Mouse (Mus musculus) kidney, embryonic 16.5 days (tissue): ENCODE data around the gene Gmnn. TPM values are rescaled to one million over a fixed set of nuclear protein-coding genes. Genes with fewer than 3 reads are reported as not detected.
"Not testable (repeated sequence)": the region's sequence is repeated elsewhere in the genome, so short reads cannot be mapped to it uniquely, and the experiment has no call there.

Experiments
- ATAC-seq: fragments of 200-750 bp; cut with Nextera tagmentation; 2 replicates; pipeline ENCODE4 v1.8.0; 2017; ENCODE audit warnings: moderate TSS enrichment; ENCODE audit not compliant: low FRiP score, low TSS enrichment
- H3K27ac ChIP-seq: fragments of 300-500 bp; sonication (generic); 2 replicates; pipeline ENCODE4 v1.5.1; 2014; ENCODE audit warnings: low read length
- H3K27me3 ChIP-seq: fragments of 300-500 bp; sonication (generic); 2 replicates; pipeline ENCODE4 v1.6.1; 2014; ENCODE audit warnings: low read length, control low read depth, mixed read lengths; ENCODE audit not compliant: insufficient read depth
- H3K36me3 ChIP-seq: fragments of 300-500 bp; sonication (generic); 2 replicates; pipeline ENCODE4 v1.6.1; 2014; ENCODE audit warnings: low read length, control low read depth, mixed read lengths; ENCODE audit not compliant: insufficient read depth
- H3K4me1 ChIP-seq: fragments of 300-500 bp; sonication (generic); 2 replicates; pipeline ENCODE4 v1.6.1; 2014; ENCODE audit warnings: low read length, control low read depth, mixed read lengths; ENCODE audit not compliant: insufficient read depth
- H3K4me2 ChIP-seq: fragments of 300-500 bp; sonication (generic); replicated peaks from 2 replicates; pipeline ENCODE4 v1.6.1; 2014; ENCODE audit warnings: low read depth, low read length
- H3K4me3 ChIP-seq: fragments of 300-500 bp; sonication (generic); 2 replicates; pipeline ENCODE4 v1.5.1; 2014; ENCODE audit warnings: mild to moderate bottlenecking, low read length
- H3K9ac ChIP-seq: fragments of 300-500 bp; sonication (generic); replicated peaks from 2 replicates; pipeline ENCODE4 v1.6.1; 2014; ENCODE audit warnings: low read length
- H3K9me3 ChIP-seq: fragments of 300-500 bp; sonication (generic); 2 replicates; pipeline ENCODE4 v1.6.1; 2016; ENCODE audit warnings: low read length, control low read depth
- WGBS: fragments of 180-500 bp; shearing (Covaris S2); extraction: QIAGEN DNeasy Blood & Tissue Kit; methylation state at CpG from one replicate; pipeline ENCODE4 v1.1.7; 2014; 5-methylcytosine and 5-hydroxymethylcytosine counted together
- polyA plus RNA-seq: library from polyadenylated mRNA; unstranded; fragments of >200 nt; fragmentation: Nextera tagmentation; extraction: Ambion mirVana; gene quantifications from 2 replicates; pipeline ENCODE4 v1.2.1, GENCODE M21; 2015

Gene Gmnn
- polyA plus RNA-seq, 1 experiment from 2014 or later = 104 TPM

DNA sequence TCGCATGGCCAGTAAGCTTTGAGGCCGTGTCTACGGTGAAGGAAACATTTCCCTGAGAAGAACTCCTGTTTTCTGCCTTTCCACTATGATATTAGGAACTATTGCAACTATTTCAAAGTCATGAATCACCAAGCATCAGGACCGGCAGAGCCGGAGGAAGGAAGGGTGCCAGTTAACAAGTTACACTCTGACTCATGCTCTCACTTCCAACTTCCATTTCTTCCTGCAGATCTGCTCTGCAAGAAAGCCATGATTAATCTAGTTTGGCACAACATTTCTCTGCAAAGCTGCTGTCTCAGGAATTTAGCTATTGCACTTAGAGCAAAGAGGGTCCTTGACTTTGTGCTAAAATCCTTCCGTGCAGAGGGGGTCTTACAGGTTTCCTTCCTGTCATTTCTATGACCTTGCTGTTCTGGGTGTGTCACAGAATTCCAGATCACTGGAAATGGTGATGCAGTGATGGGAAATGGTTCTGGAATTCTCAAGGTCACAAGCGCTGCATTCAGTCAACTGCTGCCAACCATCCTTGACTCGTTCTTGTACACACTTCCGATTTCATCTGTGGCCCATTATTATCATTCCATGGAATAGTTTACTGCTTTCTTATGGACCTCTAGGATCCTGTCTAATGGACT, 30.8 kb upstream of the Gmnn start:
- ATAC-seq = no peak
- Histone ChIP-seq H3K4me2 (no peak overlapping the region), H3K36me3 (no peaks in the 10 kb centered on the region), H3K4me1 (no peaks in the 10 kb centered on the region), H3K9ac (no peak overlapping the region), H3K4me3 (no peak overlapping the region), H3K27me3 (no peaks in the 10 kb centered on the region), H3K9me3 (no peaks in the 10 kb centered on the region), H3K27ac (no peak overlapping the region)
- whole genome bisulfite sequencing = 76% methylated on average over 9 of the region's 9 CpGs

DNA sequence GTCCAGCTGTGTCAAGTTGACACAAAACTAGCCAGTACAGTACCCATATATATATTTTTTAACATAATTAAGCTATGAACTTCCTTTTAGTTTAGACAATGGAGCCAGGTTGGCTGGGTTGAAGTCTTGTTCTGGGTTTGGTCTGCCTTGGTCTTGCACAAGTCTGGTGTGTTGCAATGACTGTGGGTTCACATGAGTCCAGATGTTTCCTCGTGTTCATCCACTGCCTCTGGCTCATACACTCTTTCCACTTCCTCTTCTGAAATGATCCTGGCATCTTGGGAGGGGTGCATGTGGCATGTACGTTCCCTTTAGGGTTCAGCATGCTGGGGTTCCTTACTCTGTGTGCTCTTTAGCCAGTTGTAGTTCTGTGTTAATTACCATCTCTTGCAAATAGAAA, 29.6 kb upstream of the Gmnn start:
- Histone ChIP-seq H3K27me3 (no peaks in the 10 kb centered on the region), H3K27ac (no peak overlapping the region), H3K9ac (no peak overlapping the region), H3K4me3 (no peak overlapping the region), H3K4me1 (peaks cover 3% of the 10 kb centered on the region), H3K9me3 (no peaks in the 10 kb centered on the region), H3K36me3 (no peaks in the 10 kb centered on the region), H3K4me2 (no peak overlapping the region)
- 75% methylated on average over 2 of the region's 2 CpGs for WGBS
- no peak for ATAC-seq

DNA sequence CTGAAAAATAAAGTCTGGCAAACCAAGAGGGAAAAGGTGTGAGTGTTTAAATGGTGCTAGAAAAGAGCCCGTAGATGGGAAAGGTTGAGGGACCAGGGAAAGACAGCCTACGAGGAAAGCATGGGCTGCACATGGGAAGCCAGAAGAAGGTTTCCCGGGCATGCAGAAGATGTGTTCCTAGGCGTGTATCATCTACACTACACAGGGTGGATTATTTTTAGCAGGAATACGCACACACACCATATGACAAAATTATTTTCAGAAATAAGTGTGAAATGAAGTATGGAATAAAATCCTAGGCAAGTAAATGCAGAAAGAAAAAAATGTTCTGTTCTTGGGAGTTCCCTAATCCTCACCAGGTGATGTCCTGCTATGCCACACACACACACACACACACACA, 25.8 kb upstream of the Gmnn start:
- H3K27me3 ChIP-seq = no peaks in the 10 kb centered on the region
- no peak for ATAC-seq
- no peaks in the 10 kb centered on the region for H3K9me3 ChIP-seq

DNA sequence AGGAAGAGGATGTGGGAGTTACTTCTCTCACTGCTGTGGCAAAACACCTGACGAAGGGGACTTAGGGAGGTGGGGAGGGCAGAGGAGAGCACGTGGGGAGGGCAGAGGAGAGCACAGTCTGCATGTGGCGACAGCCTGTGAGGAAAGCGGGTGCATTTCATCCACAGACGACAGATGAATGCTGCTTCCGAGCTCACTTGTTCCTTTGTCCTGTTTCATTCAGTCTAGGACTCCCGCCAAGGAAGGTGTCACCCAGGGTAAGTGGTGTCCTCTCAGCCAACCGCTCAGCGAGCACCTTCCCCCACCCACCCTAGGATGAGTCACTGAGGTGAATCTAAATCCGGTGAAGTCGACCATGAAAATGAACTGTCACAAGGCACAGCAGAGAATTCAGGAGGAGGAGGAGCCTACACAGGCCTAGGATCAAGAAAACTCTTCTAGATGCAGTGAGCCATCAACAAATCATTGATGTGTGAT, 24.3 kb upstream of the Gmnn start:
- Histone ChIP-seq H3K27ac (peak overlapping the region; percentile 61), H3K9me3 (no peaks in the 10 kb centered on the region), H3K4me2 (peak overlapping the region; percentile 21), H3K9ac (no peak overlapping the region), H3K4me1 (peaks cover 10% of the 10 kb centered on the region), H3K36me3 (no peaks in the 10 kb centered on the region), H3K27me3 (no peaks in the 10 kb centered on the region), H3K4me3 (0 out of 2 replicates have a peak overlapping the region, but pooled peaks have one; percentile 10)
- 41% methylated on average over 11 of the region's 11 CpGs for WGBS
- peak; percentile 93 for ATAC-seq

More for the DNA sequence above, 25.8 kb upstream of the Gmnn start:
- Histone ChIP-seq H3K27ac (no peak overlapping the region), H3K4me2 (no peak overlapping the region), H3K4me1 (peaks cover 10% of the 10 kb centered on the region), H3K9ac (no peak overlapping the region), H3K36me3 (no peaks in the 10 kb centered on the region), H3K4me3 (no peak overlapping the region)
- WGBS = 92% methylated on average over 5 of the region's 5 CpGs

DNA sequence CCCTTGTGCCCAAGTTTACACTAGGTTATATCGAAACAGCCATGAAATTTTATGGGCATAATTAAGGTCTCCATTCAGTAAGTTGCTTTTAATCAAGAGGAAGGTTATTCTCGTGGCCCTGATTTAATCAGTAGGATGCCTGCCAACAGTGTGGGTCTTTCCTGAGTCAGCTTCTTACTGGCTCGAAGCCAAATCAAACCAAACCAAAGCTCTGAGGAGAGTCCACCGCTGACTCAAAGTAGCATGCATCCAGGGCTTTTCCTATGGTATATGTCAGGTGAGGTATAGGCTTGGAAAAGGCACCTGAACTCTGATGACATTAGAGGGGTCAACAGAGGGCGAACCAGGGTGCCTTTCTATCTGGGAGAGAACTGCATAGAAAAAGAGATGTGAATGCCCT, 20.2 kb upstream of the Gmnn start:
- H3K36me3 ChIP-seq = no peaks in the 10 kb centered on the region
- peaks cover 10% of the 10 kb centered on the region for H3K4me1 ChIP-seq
- no peak overlapping the region for H3K4me3 ChIP-seq
- no peaks in the 10 kb centered on the region for H3K9me3 ChIP-seq
- H3K9ac ChIP-seq = no peak overlapping the region
- H3K27me3 ChIP-seq = no peaks in the 10 kb centered on the region
- no peak for ATAC-seq
- WGBS = 48% methylated on average over 5 of the region's 5 CpGs
- no peak overlapping the region for H3K27ac ChIP-seq
- H3K4me2 ChIP-seq = no peak overlapping the region

DNA sequence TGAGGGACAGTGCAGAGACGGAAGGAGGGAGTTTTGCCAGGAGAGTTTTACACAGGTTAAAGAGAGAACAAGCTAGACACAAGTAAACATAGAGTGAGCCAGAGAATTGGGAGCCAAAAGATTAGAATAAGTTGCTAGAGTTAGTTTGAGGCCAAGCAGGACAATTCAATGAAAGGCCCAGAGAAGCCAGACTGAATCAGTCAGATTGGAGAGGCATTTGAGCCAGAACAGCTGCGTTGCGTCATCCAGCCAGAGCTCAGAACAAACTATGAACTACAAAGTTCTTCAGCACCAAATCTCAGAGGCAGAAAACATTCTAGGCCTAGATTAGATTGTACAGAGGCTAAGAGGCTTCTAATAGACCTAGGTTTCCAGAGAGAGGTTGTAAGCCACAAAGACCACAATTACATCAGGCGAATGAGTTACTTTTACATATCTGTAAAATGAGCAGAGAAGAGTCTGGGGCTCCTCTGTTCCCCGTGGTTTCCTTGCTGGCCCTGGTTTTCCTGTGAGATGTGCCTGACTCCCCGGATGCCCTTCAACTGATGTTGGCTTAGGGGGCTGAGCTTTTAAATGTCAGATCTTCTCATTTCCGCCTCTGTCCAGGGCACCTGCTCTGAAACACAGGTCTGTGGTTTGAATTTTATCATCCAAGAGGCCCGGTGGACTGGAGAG, 17.1 kb upstream of the Gmnn start:
- Histone ChIP-seq H3K36me3 (no peaks in the 10 kb centered on the region), H3K27me3 (no peaks in the 10 kb centered on the region), H3K4me1 (no peaks in the 10 kb centered on the region), H3K9ac (no peak overlapping the region), H3K4me2 (no peak overlapping the region), H3K9me3 (no peaks in the 10 kb centered on the region), H3K27ac (no peak overlapping the region), H3K4me3 (no peak overlapping the region)
- ATAC-seq = no peak
- WGBS = 82% methylated on average over 8 of the region's 8 CpGs

DNA sequence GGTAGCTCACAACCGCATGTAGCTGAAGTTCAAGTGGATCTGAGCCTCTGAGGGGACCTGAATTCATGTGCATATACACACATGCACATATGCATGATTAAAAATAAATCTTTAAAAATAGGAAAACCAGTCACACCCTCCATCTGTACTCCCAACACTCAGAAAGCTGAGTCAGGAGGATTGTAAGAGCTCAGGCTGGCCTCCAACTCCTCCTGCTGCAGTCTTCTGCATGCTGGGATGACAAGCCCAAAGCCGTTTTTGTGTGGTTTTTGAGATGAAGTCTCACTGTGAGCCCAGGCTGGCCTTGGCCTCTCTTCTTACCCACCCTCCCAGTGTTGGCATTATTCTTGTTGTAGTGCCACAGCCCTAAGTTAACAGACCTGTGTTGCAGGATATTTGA, 16.3 kb upstream of the Gmnn start:
- H3K4me3 ChIP-seq = no peak overlapping the region
- H3K4me2 ChIP-seq = no peak overlapping the region
- no peaks in the 10 kb centered on the region for H3K36me3 ChIP-seq
- H3K9me3 ChIP-seq = no peaks in the 10 kb centered on the region
- H3K4me1 ChIP-seq = no peaks in the 10 kb centered on the region
- no peak for ATAC-seq
- H3K27me3 ChIP-seq = no peaks in the 10 kb centered on the region
- no peak overlapping the region for H3K27ac ChIP-seq
- 82% methylated on average over 2 of the region's 2 CpGs for WGBS
- H3K9ac ChIP-seq = no peak overlapping the region

DNA sequence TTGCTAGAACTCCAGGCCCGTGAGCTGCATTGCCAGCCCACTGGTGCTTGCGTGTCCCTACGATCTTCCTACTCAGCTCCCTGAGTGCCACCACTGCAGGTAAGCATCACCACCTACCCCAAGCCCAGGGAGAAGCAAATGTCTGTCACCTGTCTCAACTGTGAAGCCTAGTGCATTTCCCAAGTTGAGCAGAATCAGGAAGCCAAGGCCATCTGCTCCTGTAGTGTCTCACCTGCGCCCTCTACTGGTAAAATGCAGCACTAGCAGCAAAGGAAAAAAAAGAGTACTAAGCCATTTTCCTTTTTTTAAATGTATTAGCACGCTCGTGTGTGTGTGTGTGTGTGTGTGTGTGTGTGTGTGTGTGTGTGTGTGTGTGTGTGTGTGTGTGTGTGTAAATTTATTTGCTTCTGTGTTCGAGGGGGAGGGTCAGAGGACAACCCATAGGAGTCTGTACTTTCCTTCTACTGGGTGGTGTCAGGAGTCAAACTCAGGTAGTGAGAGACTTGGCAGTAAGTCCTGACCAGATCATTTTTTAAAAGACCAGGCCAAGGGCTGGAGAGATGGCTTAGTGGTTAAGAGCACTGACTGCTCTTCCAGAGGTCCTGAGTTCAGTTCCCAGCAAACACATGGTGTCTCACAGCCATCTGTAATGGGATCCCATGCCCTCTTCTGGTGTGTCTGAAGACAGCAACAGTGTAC, 14.6 kb upstream of the Gmnn start:
- WGBS = 46% methylated on average over 7 of the region's 7 CpGs
- H3K36me3 ChIP-seq = no peaks in the 10 kb centered on the region
- ATAC-seq = 0 out of 2 replicates have a peak, but pooled peaks have one; percentile 35
- H3K4me1 ChIP-seq = no peaks in the 10 kb centered on the region
- H3K9me3 ChIP-seq = no peaks in the 10 kb centered on the region
- no peak overlapping the region for H3K27ac ChIP-seq
- no peak overlapping the region for H3K4me3 ChIP-seq
- no peaks in the 10 kb centered on the region for H3K27me3 ChIP-seq
- H3K4me2 ChIP-seq = no peak overlapping the region
- no peak overlapping the region for H3K9ac ChIP-seq

DNA sequence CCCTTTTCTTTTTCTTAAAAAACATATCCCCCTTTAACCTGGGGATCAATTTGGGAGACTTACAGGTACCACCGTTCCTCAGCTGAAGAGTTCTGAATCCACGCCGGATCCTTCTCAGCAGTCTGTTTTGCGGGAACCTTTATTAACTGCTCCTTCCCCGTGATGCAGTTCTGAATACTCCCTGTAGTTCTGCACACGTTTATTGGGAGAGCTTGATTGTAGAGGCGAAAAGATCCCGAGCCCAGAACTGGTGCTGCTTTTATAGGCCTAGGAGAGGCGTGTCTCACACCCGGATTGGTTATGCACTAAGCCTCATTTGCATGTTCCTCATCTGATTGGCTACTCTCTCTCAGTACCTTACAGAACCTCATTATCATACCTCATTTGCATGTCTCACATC, 9.8 kb upstream of the Gmnn start:
- H3K9ac ChIP-seq, H3K27me3 ChIP-seq, H3K4me2 ChIP-seq, H3K9me3 ChIP-seq, H3K4me1 ChIP-seq, H3K27ac ChIP-seq, H3K4me3 ChIP-seq, H3K36me3 ChIP-seq, ATAC-seq: not testable (repeated sequence)
- WGBS = 92% methylated on average over 9 of the region's 10 CpGs

DNA sequence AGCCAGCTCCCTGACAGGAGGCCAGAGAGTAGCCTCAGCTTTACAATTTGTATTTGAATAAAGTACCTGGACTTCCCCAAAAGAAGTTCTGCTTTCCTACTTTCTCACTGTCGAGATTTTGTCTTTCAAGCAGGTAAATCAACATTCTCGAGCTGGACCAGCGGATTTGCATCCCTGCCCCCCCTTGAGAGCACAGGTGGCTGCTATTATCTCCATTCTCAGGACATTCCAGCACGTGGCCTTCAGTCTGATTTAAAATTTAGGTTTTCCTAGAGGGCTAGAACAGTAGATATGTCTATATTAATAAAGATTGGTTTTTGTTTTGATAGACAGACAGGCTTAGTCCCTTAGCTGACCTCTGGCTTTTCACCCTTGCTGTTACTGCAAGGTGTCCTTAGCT, 6.1 kb upstream of the Gmnn start:
- not testable (repeated sequence) for H3K4me2 ChIP-seq, H3K9ac ChIP-seq, H3K4me3 ChIP-seq, H3K27ac ChIP-seq, ATAC-seq, H3K4me1 ChIP-seq, H3K36me3 ChIP-seq, H3K9me3 ChIP-seq, H3K27me3 ChIP-seq
- 69% methylated on average over 4 of the region's 4 CpGs for WGBS
